Mouse (Mus musculus): ENCODE data around the gene Fam83e.

DNA sequence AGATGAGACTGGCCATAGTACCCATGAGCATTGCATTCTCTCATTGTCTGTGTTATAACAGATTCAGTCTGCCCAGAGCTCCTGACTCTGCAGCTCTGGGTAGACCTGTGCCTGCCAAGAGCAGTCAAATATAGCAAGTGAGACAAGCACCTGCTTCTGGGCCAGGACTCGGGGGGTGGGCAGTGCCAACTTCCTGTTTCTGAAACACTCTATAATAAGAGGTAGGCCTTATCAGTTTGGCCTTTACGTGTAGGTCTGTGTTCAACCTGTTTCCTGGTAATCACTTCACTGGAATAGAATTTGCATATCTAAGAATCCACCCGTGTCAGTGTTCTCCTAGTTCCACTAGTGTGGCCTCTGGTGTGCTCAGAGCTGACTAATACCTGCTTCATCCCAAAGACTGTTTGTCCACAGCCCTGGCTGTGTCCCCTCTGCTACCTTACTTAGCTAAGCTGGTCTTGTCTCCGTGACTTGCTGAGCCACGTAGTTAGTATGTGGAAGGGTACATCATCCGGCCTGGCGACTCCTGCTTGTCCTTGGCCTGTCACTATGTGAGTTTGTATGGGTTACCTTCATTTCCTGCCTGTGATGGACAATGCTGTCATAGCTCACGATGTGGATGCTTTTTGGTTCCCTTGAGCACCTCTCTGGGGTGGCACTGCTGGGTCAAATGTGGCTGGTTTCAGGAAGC, 39.8 kb upstream of the Fam83e start:
- TF ChIP-seq CTCF (conservative IDR thresholded peaks at IDR 0.05 in 1 of 2, IDR thresholded peaks at IDR 0.05 in 1 of 2; ENCODE audit: low read depth in 2 of 2, low read length in 2 of 2) (no peak), MEF2A (IDR thresholded peaks at IDR 0.05; ENCODE audit: borderline replicate concordance, low read depth, low read length) (peak; percentile 65; the same call in 1 of the 2 replicates), MXI1 (IDR thresholded peaks at IDR 0.05; ENCODE audit: low read depth, low read length) (peak; percentile 68; the same call in 1 of the 2 replicates), MAFK (IDR thresholded peaks at IDR 0.05; ENCODE audit: insufficient replicate concordance, low read length) (no peak), USF2 (conservative IDR thresholded peaks at IDR 0.05; ENCODE audit: low read depth, low read length) (no peak)
